Mouse (Mus musculus): ENCODE measurements around the gene Oog1. TPM values are rescaled to one million over a fixed set of nuclear protein-coding genes. Genes with fewer than 3 reads are reported as not detected.

Gene Oog1
- under 1 TPM in 1 of 2 experiments, not detected in 1; 0.02 TPM for polyA plus RNA-seq (2012; fragmentation: generic; extraction: Trizol)

DNA sequence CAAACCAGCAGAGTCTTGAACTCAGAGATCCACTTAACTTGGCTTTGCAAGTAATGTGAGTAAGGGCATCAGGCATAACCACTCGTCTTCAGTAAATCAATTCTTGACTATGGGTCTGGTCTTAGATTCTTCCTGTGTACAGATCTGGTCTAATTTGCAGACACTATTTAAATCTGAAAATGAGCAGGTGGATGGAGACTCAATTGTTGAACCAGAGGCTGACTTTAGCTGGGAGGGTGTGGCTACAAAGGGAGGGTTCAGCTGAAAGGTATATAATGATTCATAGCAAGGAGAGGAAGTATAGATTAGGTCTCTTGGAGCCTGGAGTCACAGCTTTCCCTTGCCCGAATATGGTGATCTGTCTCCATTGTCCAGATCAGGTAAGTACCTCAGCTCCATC, at the start of gene Oog1:
Gene Oog1, plus strand, starts transcription at position 301 of the 400 bp plus-strand sequence.

DNA sequence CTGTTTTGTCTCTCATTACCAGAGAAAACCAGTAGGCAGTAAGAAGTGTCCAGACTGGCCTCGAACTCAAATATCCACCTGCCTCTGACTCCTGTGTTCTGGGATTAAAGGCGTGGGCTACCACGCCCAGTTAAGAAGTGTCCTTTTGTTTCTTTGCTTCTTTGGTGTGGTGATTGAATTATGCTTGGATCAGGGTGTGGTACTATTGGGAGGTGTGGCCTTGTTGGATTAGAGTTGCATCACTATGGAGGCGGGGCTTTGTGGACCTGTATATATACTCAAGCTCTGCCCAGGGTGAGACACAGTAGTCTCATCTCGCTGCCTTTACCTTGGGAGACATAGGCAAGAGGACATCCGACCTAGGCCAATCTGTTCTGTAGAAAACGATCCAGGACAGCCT, 16.1 kb downstream of the Oog1 start, which contains the start of gene Gm4027:
Gene Gm4027, plus strand, starts transcription at position 301 of the 400 bp plus-strand sequence.

DNA sequence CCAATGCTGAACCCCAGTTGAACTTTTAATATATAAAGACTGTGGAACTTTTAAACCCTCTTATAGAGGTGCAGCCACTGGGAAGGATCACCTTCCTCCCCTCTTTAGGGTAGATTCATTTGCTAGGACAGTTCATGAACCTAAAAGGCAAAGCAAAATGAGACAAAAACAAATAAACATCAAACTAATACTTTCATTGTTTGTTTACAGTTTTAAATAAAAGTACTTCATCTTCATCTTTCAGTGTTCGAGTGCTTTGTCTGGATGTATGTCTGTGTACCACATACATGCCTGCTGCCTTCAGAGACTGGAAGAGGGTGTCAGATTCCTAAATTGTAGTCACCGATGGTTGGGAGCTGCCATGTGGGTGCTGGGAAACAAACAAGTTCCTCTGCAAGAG, 42.0 kb downstream of the Oog1 start, which contains the start of gene Gm16381:
Gene Gm16381, minus strand, starts transcription at position 101 of the 400 bp plus-strand sequence.

Other genes starting within 250 kb of the Oog1 start
- 10 to 100 TPM; 10.8 to 38.9 TPM for gene Sptlc2, start 214.3 kb upstream of the Oog1 start, polyA plus RNA-seq (2012; fragmentation: generic; extraction: Trizol)
- gene Slirp, start 158.8 kb upstream of the Oog1 start, polyA plus RNA-seq (2012; fragmentation: generic; extraction: Trizol), result 10 to 100 TPM; 20.7 to 75.6 TPM
- gene Alkbh1, start 158.7 kb upstream of the Oog1 start, polyA plus RNA-seq (2012; fragmentation: generic; extraction: Trizol), result 10 to 100 TPM in 1 of 2 experiments, 1 to 10 TPM in 1; 5.7 to 11.3 TPM
- gene Snw1, start 130.4 kb upstream of the Oog1 start, polyA plus RNA-seq (2012; fragmentation: generic; extraction: Trizol), result 10 to 100 TPM; 15.7 to 55.0 TPM
- gene Gm5788, start 108.0 kb upstream of the Oog1 start, polyA plus RNA-seq (2012; fragmentation: generic; extraction: Trizol), result not detected
- gene Gm8300, start 88.4 kb upstream of the Oog1 start, polyA plus RNA-seq (2012; fragmentation: generic; extraction: Trizol), result under 1 TPM in 1 of 2 experiments, not detected in 1; 0.01 TPM
- gene Gm4027, start 16.2 kb downstream of the Oog1 start, polyA plus RNA-seq (2012; fragmentation: generic; extraction: Trizol), result not detected
- not detected for gene Gm16381, start 41.9 kb downstream of the Oog1 start, polyA plus RNA-seq (2012; fragmentation: generic; extraction: Trizol)
- gene Gm21319, start 173.1 kb downstream of the Oog1 start, polyA plus RNA-seq (2012; fragmentation: generic; extraction: Trizol), result not detected
- gene Gm21936, start 192.8 kb downstream of the Oog1 start, polyA plus RNA-seq (2012; fragmentation: generic; extraction: Trizol), result not detected
- gene BB287469, start 213.9 kb downstream of the Oog1 start, polyA plus RNA-seq (2012; fragmentation: generic; extraction: Trizol), result not detected
- gene Gm2001, start 239.7 kb downstream of the Oog1 start, polyA plus RNA-seq (2012; fragmentation: generic; extraction: Trizol), result not detected

Data from C3H10T1/2 (cell line).